Mouse (Mus musculus): Measurements from ENCODE around the gene Fbxl16.

- TF ChIP-seq GATA1 (IDR thresholded peaks at IDR 0.05; ENCODE audit: borderline replicate concordance, low read length) = no peak
- TF ChIP-seq FLI1 (IDR thresholded peaks at IDR 0.05; ENCODE audit: low read length) = no peak
These were observed 55.4 kb downstream of the Fbxl16 start for GRCm38 (mm10) chr17:25864311-25864710.
